Mouse (Mus musculus): ENCODE measurements around the gene Ebna1bp2. TPM values are rescaled to one million over a fixed set of nuclear protein-coding genes. Genes with fewer than 3 reads are reported as not detected.

Gene Ebna1bp2
- 35.5 and 59.2 TPM in 2 replicates for polyA plus RNA-seq (2012)

GRCm38 (mm10) chr4:118620279-118620966 is at the start of gene Ebna1bp2, which contains the start of gene Cfap57:
TSS of gene Ebna1bp2 (plus strand) at chr4:118620799.
TSS of gene Cfap57 (minus strand) at chr4:118620777.
- no peak for TF ChIP-seq GATA1 (IDR thresholded peaks at IDR 0.05; ENCODE audit: low read length)

- no peak for TF ChIP-seq GATA1 (IDR thresholded peaks at IDR 0.05; ENCODE audit: low read length)
These were observed 49.2 kb upstream of the Ebna1bp2 start for GRCm38 (mm10) chr4:118571441-118571840.

GRCm38 (mm10) chr4:118576097-118576496 is 44.5 kb upstream of the Ebna1bp2 start:
- TF ChIP-seq GATA1 (IDR thresholded peaks at IDR 0.05; ENCODE audit: low read length) = no peak

- no peak for TF ChIP-seq GATA1 (IDR thresholded peaks at IDR 0.05; ENCODE audit: low read length)
These were observed 41.3 kb upstream of the Ebna1bp2 start for GRCm38 (mm10) chr4:118579313-118579712.

- TF ChIP-seq GATA1 (IDR thresholded peaks at IDR 0.05; ENCODE audit: low read length) = no peak
These were observed 39.1 kb upstream of the Ebna1bp2 start for GRCm38 (mm10) chr4:118581508-118581907.

- TF ChIP-seq GATA1 (IDR thresholded peaks at IDR 0.05; ENCODE audit: low read length) = no peak
These were observed 38.0 kb upstream of the Ebna1bp2 start for GRCm38 (mm10) chr4:118582629-118583028.

- no peak for TF ChIP-seq GATA1 (IDR thresholded peaks at IDR 0.05; ENCODE audit: low read length)
These were observed 31.4 kb upstream of the Ebna1bp2 start for GRCm38 (mm10) chr4:118589053-118589732.

GRCm38 (mm10) chr4:118589733-118590130 is 30.9 kb upstream of the Ebna1bp2 start:
- no peak for TF ChIP-seq GATA1 (IDR thresholded peaks at IDR 0.05; ENCODE audit: low read length)

GRCm38 (mm10) chr4:118604065-118604464 is 16.5 kb upstream of the Ebna1bp2 start:
- TF ChIP-seq GATA1 (IDR thresholded peaks at IDR 0.05; ENCODE audit: low read length) = no peak

GRCm38 (mm10) chr4:118609836-118610235 is 10.8 kb upstream of the Ebna1bp2 start:
- no peak for TF ChIP-seq GATA1 (IDR thresholded peaks at IDR 0.05; ENCODE audit: low read length)

GRCm38 (mm10) chr4:118612619-118613018 is 8.0 kb upstream of the Ebna1bp2 start:
- no peak for TF ChIP-seq GATA1 (IDR thresholded peaks at IDR 0.05; ENCODE audit: low read length)

GRCm38 (mm10) chr4:118615412-118615811 is 5.2 kb upstream of the Ebna1bp2 start:
- no peak for TF ChIP-seq GATA1 (IDR thresholded peaks at IDR 0.05; ENCODE audit: low read length)

GRCm38 (mm10) chr4:118620967-118621320 is 345 bp downstream of the Ebna1bp2 start:
- TF ChIP-seq GATA1 (IDR thresholded peaks at IDR 0.05; ENCODE audit: low read length) = no peak

- peak; percentile 46 for TF ChIP-seq GATA1 (IDR thresholded peaks at IDR 0.05; ENCODE audit: low read length)
These were observed 1.2 kb downstream of the Ebna1bp2 start for GRCm38 (mm10) chr4:118621781-118622180.

- no peak for TF ChIP-seq GATA1 (IDR thresholded peaks at IDR 0.05; ENCODE audit: low read length)
These were observed 9.7 kb downstream of the Ebna1bp2 start for GRCm38 (mm10) chr4:118630261-118630660.

GRCm38 (mm10) chr4:118642346-118643190 is 22.0 kb downstream of the Ebna1bp2 start:
- no peak for TF ChIP-seq GATA1 (IDR thresholded peaks at IDR 0.05; ENCODE audit: low read length)

Measured in G1E-ER4 (cell line).